Mouse (Mus musculus): ENCODE measurements around the gene Alpk1.

Gene Alpk1

GRCm38 (mm10) chr3:127630190-127630589 lies 150.1 kb downstream of the Alpk1 start:
- DNase-seq (ENCODE audit: low spot score in 2 of 2): no peak

GRCm38 (mm10) chr3:127628311-127629184 lies 151.8 kb downstream of the Alpk1 start:
- no peak for DNase-seq (ENCODE audit: low spot score in 2 of 2)

DNA sequence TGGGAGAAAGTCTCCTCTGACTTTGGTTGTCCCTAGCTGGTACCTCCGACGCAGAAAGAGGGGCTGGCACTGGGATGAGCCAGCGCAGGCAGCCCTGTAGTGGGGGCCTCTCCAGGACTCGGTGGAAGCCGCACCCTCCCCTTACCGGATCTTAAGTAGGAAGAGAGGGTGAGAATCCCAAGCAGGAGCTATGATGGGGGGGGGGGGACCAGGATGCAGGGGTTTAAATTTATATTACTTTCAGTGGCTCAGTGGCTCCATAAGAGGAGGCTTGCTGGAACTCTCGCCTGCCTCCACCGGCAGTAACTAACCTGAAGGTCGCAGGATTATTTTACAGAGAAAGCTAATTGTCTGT lies 152.4 kb downstream of the Alpk1 start:
- DNase-seq (ENCODE audit: low spot score in 2 of 2): no peak

DNA sequence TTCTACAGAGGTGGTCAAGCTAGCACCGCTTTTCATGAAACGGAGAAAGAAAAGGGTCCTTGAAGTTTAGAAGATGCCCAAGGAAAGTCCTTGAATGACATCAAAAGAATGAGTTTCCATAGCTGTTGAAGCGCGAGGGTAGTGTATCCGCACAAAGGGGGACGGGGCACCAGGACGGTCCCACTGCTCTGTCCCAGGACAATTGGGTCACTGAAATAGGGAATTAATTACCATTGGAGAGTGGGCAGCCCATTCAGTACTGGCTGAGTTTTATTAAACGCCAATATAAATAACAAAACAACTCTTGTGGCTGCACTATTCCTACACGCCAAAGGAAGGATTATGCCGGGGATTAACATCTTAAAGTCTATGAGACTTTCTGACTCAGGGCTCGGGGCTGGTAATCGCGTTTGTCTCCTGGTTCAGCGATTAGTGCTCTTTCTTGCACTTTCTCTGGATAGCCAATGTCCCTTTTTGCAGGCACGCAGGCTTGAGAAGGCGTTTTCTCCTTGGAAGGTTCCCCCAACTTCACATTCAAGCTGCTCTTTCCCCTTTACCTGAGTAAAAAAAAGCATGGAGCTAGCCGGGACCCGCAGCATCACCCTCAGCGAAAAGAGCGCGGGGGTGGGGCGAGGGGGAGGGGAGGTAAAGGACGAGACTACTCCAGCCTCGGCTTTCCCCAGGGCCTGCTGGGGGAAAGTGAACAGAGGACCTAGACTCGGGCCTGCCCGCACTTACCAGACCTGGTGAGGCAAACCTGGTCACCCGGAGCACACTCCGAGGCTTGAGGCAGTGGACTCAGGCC lies 153.0 kb downstream of the Alpk1 start:
- DNase-seq (ENCODE audit: low spot score in 2 of 2): no peak

DNA sequence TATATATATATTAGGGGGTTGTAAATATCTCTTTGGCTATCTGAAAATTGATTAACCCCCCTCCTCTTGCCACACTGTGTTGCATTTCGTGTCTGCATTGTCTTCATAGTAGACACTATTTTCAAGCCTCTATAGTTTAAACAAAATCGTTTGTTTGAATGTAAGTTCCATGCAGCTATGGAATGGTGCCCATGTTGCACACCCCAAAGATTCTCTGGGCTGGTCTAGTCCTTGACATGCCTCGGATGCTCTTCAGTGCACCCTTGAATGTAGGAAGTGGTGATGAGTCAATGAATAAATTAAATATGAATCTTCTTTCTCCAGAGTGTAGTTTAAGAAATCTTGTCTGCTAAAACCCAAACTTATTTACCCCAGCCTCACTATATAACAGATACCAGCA lies 153.8 kb downstream of the Alpk1 start:
- no peak for DNase-seq (ENCODE audit: low spot score in 2 of 2)

GRCm38 (mm10) chr3:127625701-127626399 lies 154.5 kb downstream of the Alpk1 start:
- no peak for DNase-seq (ENCODE audit: low spot score in 2 of 2)

DNA sequence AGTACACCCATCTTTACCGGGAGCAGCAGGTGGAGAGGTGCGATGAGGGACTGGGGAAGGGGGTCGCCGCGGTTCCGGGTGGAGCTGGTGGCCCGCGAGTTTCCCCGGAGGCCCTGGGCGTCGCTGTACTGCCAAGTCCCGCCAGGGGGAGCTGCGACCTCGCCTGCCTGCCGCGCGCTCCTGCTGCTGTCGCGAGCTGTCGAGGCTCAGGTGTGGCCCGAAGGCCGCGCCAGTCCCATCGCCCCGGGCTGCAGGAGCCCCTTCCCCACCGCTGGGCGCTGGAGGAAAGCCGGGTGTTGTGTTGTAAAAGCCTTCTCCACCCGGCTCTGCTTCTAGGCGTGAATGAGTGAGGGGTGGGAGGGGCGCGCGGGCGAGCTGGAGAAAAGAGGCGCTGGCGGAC lies 155.0 kb downstream of the Alpk1 start:
- no peak for DNase-seq (ENCODE audit: low spot score in 2 of 2)
